Mouse (Mus musculus) liver, embryonic 11.5 days (tissue): ENCODE data around the gene Rab42. TPM values are rescaled to one million over a fixed set of nuclear protein-coding genes. Genes with fewer than 3 reads are reported as not detected.

Experiments
- ATAC-seq: fragments of 200-750 bp; cut with Nextera tagmentation; replicated peaks from 2 replicates; pipeline ENCODE4 v1.8.0; 2017; ENCODE audit warnings: moderate number of reproducible peaks, mild to moderate bottlenecking, moderate TSS enrichment, moderate library complexity; ENCODE audit not compliant: low FRiP score
- DNase-seq: peaks from one replicate; pipeline ENCODE4 v3.0.0-alpha.2; 2017; ENCODE audit warnings: low spot score
- H3K27ac ChIP-seq: fragments of 300-500 bp; sonication (generic); 2 replicates; pipeline ENCODE4 v1.5.1; 2014; ENCODE audit warnings: mild to moderate bottlenecking, low read depth, low read length, control low read depth
- H3K27me3 ChIP-seq: fragments of 300-500 bp; sonication (generic); replicated peaks from 2 replicates; pipeline ENCODE4 v1.6.1; 2014; ENCODE audit warnings: low read length, mixed read lengths; ENCODE audit not compliant: control insufficient read depth, insufficient read depth
- H3K36me3 ChIP-seq: fragments of 300-500 bp; sonication (generic); 2 replicates; pipeline ENCODE4 v1.6.1; 2014; ENCODE audit warnings: mild to moderate bottlenecking, low read length, moderate library complexity, mixed read lengths; ENCODE audit not compliant: control insufficient read depth, insufficient read depth
- H3K4me1 ChIP-seq: fragments of 300-500 bp; sonication (generic); replicated peaks from 2 replicates; pipeline ENCODE4 v1.6.1; 2014; ENCODE audit warnings: low read length, mixed read lengths; ENCODE audit not compliant: control insufficient read depth, insufficient read depth
- H3K4me2 ChIP-seq: fragments of 300-500 bp; sonication (generic); 2 replicates; pipeline ENCODE4 v1.6.1; 2014; ENCODE audit warnings: mild to moderate bottlenecking, control low read depth, moderate library complexity
- H3K4me3 ChIP-seq: fragments of 300-500 bp; sonication (generic); 2 replicates; pipeline ENCODE4 v1.5.1; 2014; ENCODE audit warnings: low read depth, low read length, control low read depth
- H3K9ac ChIP-seq: fragments of 300-500 bp; sonication (generic); 2 replicates; pipeline ENCODE4 v1.6.1; 2014; ENCODE audit warnings: low read depth, low read length, control low read depth
- H3K9me3 ChIP-seq: fragments of 300-500 bp; sonication (generic); 2 replicates; pipeline ENCODE4 v1.6.1; 2016; ENCODE audit warnings: low read length, inconsistent platforms, mixed read lengths; ENCODE audit not compliant: control insufficient read depth
- WGBS: fragments of 180-500 bp; shearing (Covaris S2); extraction: QIAGEN DNeasy Blood & Tissue Kit; methylation state at CpG from one replicate; pipeline ENCODE4 v1.1.7; 2014; 5-methylcytosine and 5-hydroxymethylcytosine counted together
- polyA plus RNA-seq: library from polyadenylated mRNA; unstranded; fragments of >200 nt; fragmentation: Nextera tagmentation; extraction: Ambion mirVana; gene quantifications from 2 replicates; pipeline ENCODE4 v1.2.1, GENCODE M21; 2014

Rab42 gene
- polyA plus RNA-seq, 1 experiment from 2014 or later = 1.5 TPM

GRCm38 (mm10) chr4:132345843-132346212 is 42.6 kb upstream of the Rab42 start:
- Histone ChIP-seq H3K27me3 (no peaks in the 10 kb centered on the region), H3K9ac (no peak overlapping the region), H3K4me3 (peak overlapping the region; percentile 69), H3K4me1 (peaks cover 18% of the 10 kb centered on the region), H3K36me3 (peaks cover 6% of the 10 kb centered on the region), H3K27ac (peak overlapping the region; percentile 66; the same call in 1 of the 2 replicates), H3K9me3 (no peaks in the 10 kb centered on the region), H3K4me2 (peak overlapping the region; percentile 72)
- DNase-seq (no peak), ATAC-seq (no peak)
- WGBS = 46% methylated on average over 5 of the region's 5 CpGs

- peak overlapping the region; percentile 69 for H3K4me3 ChIP-seq
- ATAC-seq = peak; percentile 81
- whole genome bisulfite sequencing = under 1% methylated on average over 83 of the region's 83 CpGs
- H3K27me3 ChIP-seq = no peaks in the 10 kb centered on the region
- peak overlapping the region; percentile 66 for H3K27ac ChIP-seq
- H3K36me3 ChIP-seq = peaks cover 4% of the 10 kb centered on the region
- H3K9me3 ChIP-seq = no peaks in the 10 kb centered on the region
- H3K4me1 ChIP-seq = peaks cover 18% of the 10 kb centered on the region
- peak overlapping the region; percentile 95 for H3K9ac ChIP-seq
- peak overlapping the region; percentile 72 for H3K4me2 ChIP-seq
- peak; percentile 95 for DNase-seq
These were observed 42.1 kb upstream of the Rab42 start for GRCm38 (mm10) chr4:132345135-132345842.

GRCm38 (mm10) chr4:132344403-132345134 is 41.4 kb upstream of the Rab42 start:
- 5% methylated on average over 13 of the region's 13 CpGs for WGBS
- peak overlapping the region; percentile 66 for H3K27ac ChIP-seq

GRCm38 (mm10) chr4:132341451-132341850 is 38.3 kb upstream of the Rab42 start:
- no peak overlapping the region for H3K9ac ChIP-seq
- no peak for ATAC-seq
- peaks cover 39% of the 10 kb centered on the region for H3K36me3 ChIP-seq
- no peak overlapping the region for H3K4me3 ChIP-seq
- H3K4me2 ChIP-seq = no peak overlapping the region
- peaks cover 18% of the 10 kb centered on the region for H3K4me1 ChIP-seq
- no peak overlapping the region for H3K27ac ChIP-seq
- H3K9me3 ChIP-seq = no peaks in the 10 kb centered on the region
- 80% methylated on average over 3 of the region's 3 CpGs for WGBS
- no peaks in the 10 kb centered on the region for H3K27me3 ChIP-seq
- no peak for DNase-seq

More at GRCm38 (mm10) chr4:132344403-132345134, 41.4 kb upstream of the Rab42 start:
- H3K27me3 ChIP-seq = no peaks in the 10 kb centered on the region
- H3K4me3 ChIP-seq = peak overlapping the region; percentile 69
- H3K9me3 ChIP-seq = no peaks in the 10 kb centered on the region
- H3K9ac ChIP-seq = peak overlapping the region; percentile 95
- ATAC-seq (peak; percentile 37; the same call in 1 of the 2 replicates), DNase-seq (peak; percentile 53)
- peak overlapping the region; percentile 72 for H3K4me2 ChIP-seq
- H3K36me3 ChIP-seq = peaks cover 11% of the 10 kb centered on the region
- peaks cover 18% of the 10 kb centered on the region for H3K4me1 ChIP-seq

- Histone ChIP-seq H3K27me3 (no peaks in the 10 kb centered on the region), H3K4me2 (no peak overlapping the region; the same call in 1 of the 2 replicates), H3K4me3 (no peak overlapping the region), H3K36me3 (peaks cover 60% of the 10 kb centered on the region), H3K9me3 (no peaks in the 10 kb centered on the region), H3K27ac (no peak overlapping the region), H3K9ac (no peak overlapping the region), H3K4me1 (peaks cover 15% of the 10 kb centered on the region)
- DNase-seq (no peak), ATAC-seq (no peak)
- 92% methylated on average over 13 of the region's 13 CpGs for WGBS
These were observed 35.8 kb upstream of the Rab42 start for GRCm38 (mm10) chr4:132338943-132339342.

GRCm38 (mm10) chr4:132332880-132333279 is 29.7 kb upstream of the Rab42 start:
- Histone ChIP-seq H3K9ac (no peak overlapping the region), H3K27me3 (no peaks in the 10 kb centered on the region), H3K36me3 (peaks cover 50% of the 10 kb centered on the region), H3K4me1 (peaks cover 8% of the 10 kb centered on the region), H3K4me3 (no peak overlapping the region), H3K27ac (no peak overlapping the region), H3K9me3 (no peaks in the 10 kb centered on the region), H3K4me2 (no peak overlapping the region)
- DNase-seq (no peak), ATAC-seq (no peak)
- WGBS = 87% methylated on average over 6 of the region's 6 CpGs

- Histone ChIP-seq H3K4me3 (no peak overlapping the region), H3K27me3 (no peaks in the 10 kb centered on the region), H3K4me1 (peaks cover 8% of the 10 kb centered on the region), H3K9ac (no peak overlapping the region), H3K27ac (no peak overlapping the region), H3K36me3 (peaks cover 41% of the 10 kb centered on the region), H3K4me2 (no peak overlapping the region), H3K9me3 (no peaks in the 10 kb centered on the region)
- WGBS = 82% methylated on average over 3 of the region's 3 CpGs
- no peak for ATAC-seq
- no peak for DNase-seq
These were observed 28.8 kb upstream of the Rab42 start for GRCm38 (mm10) chr4:132331960-132332359.

GRCm38 (mm10) chr4:132329835-132330354 is 26.7 kb upstream of the Rab42 start:
- H3K9me3 ChIP-seq = no peaks in the 10 kb centered on the region
- no peaks in the 10 kb centered on the region for H3K27me3 ChIP-seq
- peak overlapping the region; percentile 92 for H3K4me2 ChIP-seq
- peak overlapping the region; percentile 70 for H3K4me3 ChIP-seq
- ATAC-seq (peak; percentile 6; the same call in 1 of the 2 replicates), DNase-seq (no peak)
- H3K4me1 ChIP-seq = peaks cover 8% of the 10 kb centered on the region
- H3K27ac ChIP-seq = peak overlapping the region; percentile 91; the same call in 1 of the 2 replicates
- peak overlapping the region; percentile 87 for H3K9ac ChIP-seq
- peaks cover 31% of the 10 kb centered on the region for H3K36me3 ChIP-seq
- WGBS = 10% methylated on average over 10 of the region's 10 CpGs
